Mouse (Mus musculus) granulocyte monocyte progenitor cell, adult 5-6 weeks (primary cell): ENCODE data around the gene Itm2c. TPM values are rescaled to one million over a fixed set of nuclear protein-coding genes. Genes with fewer than 3 reads are reported as not detected.
A peak's percentile ranks its signal among the peaks of the same experiment; 100 is the strongest.

ENCODE experiments used
- ATAC-seq: replicated peaks from 2 replicates; pipeline ENCODE4 v1.8.0; 2016; ENCODE audit warnings: mild to moderate bottlenecking, moderate TSS enrichment, inconsistent platforms; ENCODE audit not compliant: poor library complexity, severe bottlenecking
- total RNA-seq, 2 experiments: library from RNA; stranded (forward) in 1 of 2; stranded (reverse) in 1 of 2; fragments of 200-712, 200-1000 nt in 1 of 2; fragments of >200 nt in 1 of 2; fragmentation: Nextera tagmentation in 1 of 2; gene quantifications; 2 replicates each; pipeline ENCODE4 v1.2.3; 2014 to 2017

Itm2c gene
- total RNA-seq (2014; fragmentation: Nextera tagmentation), result 58.1 and 68.6 TPM in 2 replicates
- 89.1 and 106 TPM in 2 replicates for total RNA-seq (2017)

GRCm38 (mm10) chr1:85894231-85894747 is at the start of gene Itm2c:
TSS of gene Itm2c (plus strand) at chr1:85894281.
- peak; percentile 49 for ATAC-seq

GRCm38 (mm10) chr1:85844981-85845380 is 49.1 kb upstream of the Itm2c start:
- no peak for ATAC-seq

DNA sequence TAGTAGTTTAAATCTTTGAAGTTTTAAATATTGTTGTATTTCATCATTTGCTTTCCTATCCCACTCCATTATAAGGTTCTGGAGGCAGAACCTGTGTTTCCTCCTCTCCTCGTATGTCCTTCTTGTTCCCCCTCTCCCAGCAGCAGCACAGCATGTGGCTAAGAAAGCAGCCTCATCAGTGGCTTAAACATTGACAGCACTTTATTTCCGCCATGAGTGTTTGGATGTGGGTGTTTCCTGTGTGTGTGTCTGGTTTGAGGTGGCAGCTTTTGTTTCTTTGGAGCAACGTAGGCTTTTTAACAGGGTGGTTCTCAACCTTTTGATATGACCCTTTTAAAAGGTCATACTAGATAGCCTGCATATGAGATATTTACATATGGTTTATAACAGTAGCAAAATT is 48.6 kb upstream of the Itm2c start:
- no peak for ATAC-seq

DNA sequence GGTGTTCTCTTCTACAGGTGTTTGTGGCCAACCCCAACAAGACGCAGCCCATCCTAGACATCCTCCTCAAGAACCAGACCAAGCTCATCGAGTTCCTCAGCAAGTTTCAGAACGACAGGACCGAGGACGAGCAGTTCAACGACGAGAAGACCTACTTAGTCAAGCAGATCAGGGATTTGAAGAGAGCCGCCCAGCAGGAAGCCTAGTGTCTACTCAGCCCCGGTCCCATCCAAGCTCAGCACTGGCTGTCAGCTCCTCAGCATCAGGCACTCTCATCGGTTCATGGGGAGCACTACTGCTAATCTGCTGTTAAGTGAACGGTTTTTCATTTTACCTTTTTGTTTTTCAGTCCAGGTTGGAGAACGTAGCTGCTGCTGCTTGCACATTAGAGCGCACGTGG is 45.1 kb upstream of the Itm2c start:
- ATAC-seq, result no peak

GRCm38 (mm10) chr1:85850851-85851250 is 43.2 kb upstream of the Itm2c start:
- ATAC-seq, result no peak

DNA sequence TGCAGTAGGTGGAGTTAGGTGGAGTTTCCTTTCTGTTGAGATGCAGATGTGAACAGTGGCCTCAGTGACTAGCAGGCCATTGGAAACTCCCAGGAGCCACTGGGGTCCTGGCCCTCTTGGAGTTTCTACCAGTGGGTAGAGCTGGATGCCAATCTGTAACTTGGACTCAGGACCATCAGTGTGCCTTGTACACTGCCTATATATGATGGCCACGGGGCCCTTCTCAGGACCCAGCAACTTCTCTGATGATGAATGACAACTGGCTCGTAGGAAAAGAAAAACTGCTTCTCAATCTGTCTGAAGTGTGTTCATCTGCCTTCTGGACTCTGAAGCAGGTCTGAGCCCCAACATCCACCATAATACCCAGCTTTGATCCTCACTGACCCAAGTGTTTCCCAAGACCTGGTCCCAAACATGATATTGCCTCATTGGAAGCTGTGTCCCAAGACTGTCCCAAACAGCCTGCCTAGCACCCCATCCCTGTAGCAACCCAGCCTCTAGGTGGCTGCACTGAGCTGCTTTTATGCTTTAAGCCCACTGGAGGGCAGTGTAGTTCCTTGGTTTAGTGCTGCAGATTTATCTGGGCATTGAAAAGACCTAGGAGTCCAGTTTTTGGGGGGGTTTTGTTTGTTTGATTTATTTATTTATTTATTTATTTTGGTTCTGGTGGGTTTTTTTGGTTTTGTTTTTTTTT is 40.9 kb upstream of the Itm2c start:
- ATAC-seq, result peak; percentile 96

GRCm38 (mm10) chr1:85853865-85854264 is 40.2 kb upstream of the Itm2c start:
- no peak for ATAC-seq

DNA sequence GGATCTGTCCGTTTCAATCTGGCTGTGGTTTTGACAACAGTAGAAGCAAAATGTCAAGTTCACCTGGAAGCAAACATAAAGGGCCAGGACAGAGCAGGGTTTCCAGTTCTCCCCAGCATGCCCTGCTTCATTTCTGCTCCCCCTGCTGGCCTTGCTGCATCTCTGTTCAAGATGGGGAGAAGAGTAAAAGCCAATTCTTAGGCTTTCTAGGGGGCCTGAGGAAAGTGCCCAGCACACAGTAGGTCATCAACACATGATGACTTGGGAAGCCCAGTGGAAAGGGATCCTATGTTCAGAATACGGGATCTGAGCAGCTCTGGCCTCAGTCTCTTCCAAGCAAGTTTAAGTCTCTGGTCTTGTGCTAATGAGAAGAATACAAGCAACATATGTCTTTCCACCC is 39.6 kb upstream of the Itm2c start:
- no peak for ATAC-seq

DNA sequence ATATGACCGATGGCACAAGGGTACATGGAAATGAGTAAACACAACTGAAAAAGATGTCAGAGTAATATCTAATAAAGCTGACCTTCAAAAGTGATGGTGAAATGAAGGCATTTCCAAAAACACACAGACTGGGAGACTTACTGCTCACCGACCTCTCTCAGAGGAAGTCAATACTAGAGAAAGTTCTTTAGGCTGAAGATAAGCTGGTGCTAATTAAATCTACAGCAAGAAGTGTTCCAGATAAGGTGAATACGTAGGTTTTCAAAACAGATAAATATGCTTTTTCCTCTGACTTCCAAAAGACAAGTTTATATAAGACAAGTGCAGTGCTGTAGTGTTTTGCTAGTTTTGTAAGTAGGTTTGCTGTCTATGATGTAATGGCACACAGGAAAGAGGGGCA is 37.8 kb upstream of the Itm2c start:
- no peak for ATAC-seq

GRCm38 (mm10) chr1:85857261-85857754 is 36.8 kb upstream of the Itm2c start:
- ATAC-seq, result no peak

- no peak for ATAC-seq
These were observed 29.7 kb upstream of the Itm2c start for GRCm38 (mm10) chr1:85864383-85864782.

DNA sequence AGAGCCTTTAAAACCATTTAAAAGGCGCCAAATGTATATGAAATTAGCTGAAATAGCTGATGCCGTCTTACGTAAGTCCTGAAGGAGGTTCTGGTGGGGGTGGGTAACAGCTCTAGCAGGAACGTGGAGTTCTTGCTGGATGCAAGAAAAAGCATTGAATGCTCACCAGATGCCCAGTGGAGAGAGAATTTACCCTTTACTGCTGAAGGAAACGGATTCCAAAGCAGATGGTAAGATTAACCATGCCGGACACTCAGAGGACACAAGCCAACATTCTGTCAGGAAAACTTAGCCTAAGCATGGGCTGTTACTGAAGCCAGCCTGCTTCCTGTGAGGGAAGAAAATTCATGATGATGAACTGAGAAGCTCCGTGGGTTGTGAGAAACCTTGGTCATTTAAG is 24.1 kb upstream of the Itm2c start:
- ATAC-seq, result no peak

GRCm38 (mm10) chr1:85870546-85870945 is 23.5 kb upstream of the Itm2c start:
- no peak for ATAC-seq

DNA sequence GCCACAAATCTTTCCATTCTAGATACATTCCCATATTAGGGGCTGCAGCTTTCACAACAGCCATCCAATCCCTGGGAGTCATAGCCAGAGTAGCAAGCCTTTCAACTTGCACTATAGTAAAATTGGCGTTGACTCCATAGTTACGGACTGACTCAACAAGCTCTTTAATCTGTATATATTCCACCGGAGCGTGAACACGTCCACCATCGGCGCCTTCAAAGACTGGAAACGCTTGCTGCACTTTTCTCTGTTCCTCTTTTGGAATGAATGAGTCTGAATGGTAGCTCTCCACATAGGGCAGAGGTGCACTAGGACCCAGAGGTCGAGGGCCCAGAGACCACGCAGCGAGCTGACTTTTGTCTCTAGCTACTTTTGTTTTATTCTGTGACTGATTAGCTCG is 12.1 kb upstream of the Itm2c start:
- no peak for ATAC-seq

- no peak for ATAC-seq
These were observed 6.9 kb upstream of the Itm2c start for GRCm38 (mm10) chr1:85887221-85887620.

GRCm38 (mm10) chr1:85894748-85895360 is 773 bp downstream of the Itm2c start:
- no peak; the same call in 1 of the 2 replicates for ATAC-seq

DNA sequence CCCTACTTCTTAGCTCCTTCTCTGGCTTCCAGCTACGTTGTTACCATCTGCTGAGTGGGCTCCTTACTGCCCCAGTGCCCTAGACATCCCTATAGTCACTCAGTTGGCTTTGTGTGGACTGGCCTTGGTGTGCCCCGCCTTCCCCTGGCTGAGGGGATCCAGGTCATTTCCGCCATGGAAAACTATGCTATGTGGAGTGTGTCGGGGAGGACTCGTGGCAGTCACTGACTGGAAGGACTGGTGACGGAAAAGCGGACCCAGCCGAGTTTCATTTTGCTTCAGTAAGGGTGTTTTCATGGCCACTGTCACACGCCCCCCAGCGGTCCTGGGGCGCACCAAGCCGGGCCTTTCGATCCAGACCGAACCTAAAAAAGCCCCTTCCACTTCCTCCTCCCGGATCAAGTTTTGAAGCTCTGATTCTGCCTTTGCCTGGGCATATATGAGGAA is 1.3 kb downstream of the Itm2c start:
- ATAC-seq, result peak; percentile 76

DNA sequence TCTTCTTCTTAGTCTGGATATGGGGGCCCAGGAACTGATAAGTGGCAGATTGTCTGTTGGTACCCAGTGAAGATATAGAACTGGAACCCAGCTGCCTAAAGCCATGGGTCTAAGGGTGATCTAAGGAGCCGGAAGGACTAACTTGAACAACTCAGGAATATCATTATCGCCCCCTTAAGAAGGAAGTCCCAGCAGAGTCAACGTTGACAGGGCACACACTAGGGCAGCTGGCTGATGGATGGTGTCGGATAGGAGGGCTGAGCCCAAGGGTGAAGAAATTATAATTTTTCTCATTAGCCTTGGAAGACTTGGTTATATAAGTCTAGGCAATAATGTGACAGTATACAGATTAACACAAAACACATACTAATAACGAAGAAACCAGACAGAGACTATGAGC is 2.0 kb downstream of the Itm2c start:
- no peak for ATAC-seq

DNA sequence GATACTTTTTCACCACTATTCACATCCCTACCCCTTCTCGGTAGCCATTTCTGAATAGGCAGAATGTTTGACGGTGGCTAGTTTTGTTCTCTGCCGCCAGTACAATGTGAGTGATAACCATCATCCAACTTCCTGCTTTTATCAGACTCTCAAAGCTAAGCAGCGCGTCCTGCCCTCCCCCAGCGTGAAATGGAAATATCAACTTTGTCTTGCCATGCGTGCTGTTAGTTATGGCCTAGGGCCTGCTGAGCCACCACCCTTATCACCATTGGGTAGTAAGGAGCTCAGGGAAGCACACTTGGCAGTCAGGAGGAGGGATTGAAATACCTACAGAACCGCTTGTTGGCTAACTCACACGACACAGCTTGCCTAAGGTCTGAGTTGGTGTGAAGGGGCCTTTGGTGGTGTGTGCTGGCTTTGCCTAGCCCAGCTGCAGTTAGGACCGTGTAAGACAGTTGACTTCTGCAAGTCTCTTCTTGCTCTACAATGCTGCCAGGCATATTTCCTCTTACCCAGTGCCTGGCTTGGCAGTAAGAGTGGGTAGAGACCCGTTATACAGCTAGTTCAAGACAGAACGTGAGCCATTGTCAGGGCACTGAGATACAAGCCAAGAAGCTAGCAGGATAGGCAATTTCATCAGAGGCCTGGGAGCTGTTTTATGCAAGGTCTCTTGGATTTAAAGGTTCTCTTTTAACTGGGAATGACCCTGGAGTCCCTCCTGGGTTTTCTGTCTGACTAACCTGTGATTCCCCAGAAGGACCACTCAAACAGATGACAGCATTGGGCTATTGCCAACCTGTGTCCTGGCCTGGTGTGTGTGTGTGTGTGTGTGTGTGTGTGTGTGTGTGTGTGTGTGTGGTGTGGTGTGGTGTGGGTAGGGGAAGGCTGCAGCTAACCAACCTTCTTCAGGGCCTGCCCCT is 3.0 kb downstream of the Itm2c start:
- no peak for ATAC-seq

GRCm38 (mm10) chr1:85897901-85898760 is 4.0 kb downstream of the Itm2c start:
- no peak for ATAC-seq
